Mouse (Mus musculus): ENCODE data around the gene Hbb-bh1.
"Not testable (repeated sequence)": the region's sequence is repeated elsewhere in the genome, so short reads cannot be mapped to it uniquely, and the experiment has no call there.

Gene Hbb-bh1

GRCm38 (mm10) chr7:103812174-103812573, 30.8 kb downstream of the Hbb-bh1 start:
- DNase-seq (ENCODE audit: low spot score in 2 of 2) = no peak

- no peak for DNase-seq (ENCODE audit: low spot score in 2 of 2)
Observed at GRCm38 (mm10) chr7:103811223-103811845, 31.6 kb downstream of the Hbb-bh1 start.

- DNase-seq (ENCODE audit: low spot score in 2 of 2) = no peak
Observed at GRCm38 (mm10) chr7:103810746-103811145, 32.2 kb downstream of the Hbb-bh1 start.

- no peak for DNase-seq (ENCODE audit: low spot score in 2 of 2)
Observed at GRCm38 (mm10) chr7:103810296-103810695, 32.7 kb downstream of the Hbb-bh1 start.

- no peak for DNase-seq (ENCODE audit: low spot score in 2 of 2)
Observed at GRCm38 (mm10) chr7:103809801-103810155, 33.2 kb downstream of the Hbb-bh1 start.

GRCm38 (mm10) chr7:103808971-103809800, 33.8 kb downstream of the Hbb-bh1 start:
- DNase-seq (ENCODE audit: low spot score in 2 of 2) = no peak

GRCm38 (mm10) chr7:103808120-103808519, 34.8 kb downstream of the Hbb-bh1 start:
- DNase-seq (ENCODE audit: low spot score in 2 of 2) = not testable (repeated sequence)

- DNase-seq (ENCODE audit: low spot score in 2 of 2) = no peak
Observed at GRCm38 (mm10) chr7:103806856-103807255, 36.1 kb downstream of the Hbb-bh1 start.

GRCm38 (mm10) chr7:103792669-103793388, 50.1 kb downstream of the Hbb-bh1 start:
- no peak for DNase-seq (ENCODE audit: low spot score in 2 of 2)

GRCm38 (mm10) chr7:103791721-103792120, 51.2 kb downstream of the Hbb-bh1 start, which contains the start of gene Olfr67:
TSS of gene Olfr67 (minus strand) at chr7:103791821.
- DNase-seq (ENCODE audit: low spot score in 2 of 2) = no peak
